Mouse (Mus musculus) megakaryocyte, embryonic 14.5 days (primary cell): ENCODE results near the gene Ypel5. TPM values are rescaled to one million over a fixed set of nuclear protein-coding genes. Genes with fewer than 3 reads are reported as not detected.
A peak's percentile ranks its signal among the peaks of the same experiment; 100 is the strongest.

Source experiments
- H3K27me3 ChIP-seq: replicated peaks from 2 replicates; pipeline ENCODE3; 2012; ENCODE audit warnings: inconsistent platforms
- H3K36me3 ChIP-seq: replicated peaks from 2 replicates; pipeline ENCODE3; 2012; ENCODE audit warnings: low read length, inconsistent platforms, mixed read lengths
- H3K4me1 ChIP-seq: 2 replicates; pipeline ENCODE4 v1.6.1; 2012; ENCODE audit warnings: inconsistent platforms
- H3K4me3 ChIP-seq: replicated peaks from 2 replicates; pipeline ENCODE3; 2012; ENCODE audit warnings: moderate library complexity, mild to moderate bottlenecking, inconsistent platforms
- H3K9me3 ChIP-seq: 2 replicates; pipeline ENCODE4 v1.6.1; 2012; ENCODE audit warnings: inconsistent platforms
- FLI1 ChIP-seq: IDR thresholded peaks from 2 replicates; pipeline ENCODE4 v1.6.1; 2012; ENCODE audit warnings: low read length, inconsistent platforms, mixed read lengths
- GATA1 ChIP-seq: IDR thresholded peaks from 3 replicates; pipeline ENCODE4 v1.6.1; 2012; ENCODE audit warnings: mixed read lengths, low read length, inconsistent platforms, borderline replicate concordance
- polyA plus RNA-seq: library from polyadenylated mRNA; stranded (reverse); fragments of >175 nt; gene quantifications from 2 replicates; pipeline ENCODE4 v1.2.3, GENCODE M21; 2012; ENCODE audit warnings: low replicate concordance; ENCODE audit not compliant: insufficient read depth

Gene Ypel5
- polyA plus RNA-seq, 1 experiment = 12.3 TPM

GRCm38 (mm10) chr17:72813419-72814315, 22.6 kb upstream of the Ypel5 start:
- Histone ChIP-seq H3K9me3 (peaks cover 3% of the 10 kb centered on the region; the same call in 1 of the 2 replicates), H3K36me3 (no peaks in the 10 kb centered on the region), H3K4me3 (peak overlapping the region; percentile 76), H3K4me1 (peaks cover 10% of the 10 kb centered on the region), H3K27me3 (peaks cover 9% of the 10 kb centered on the region)
- no peak for TF ChIP-seq FLI1
- TF ChIP-seq GATA1 = no peak

DNA sequence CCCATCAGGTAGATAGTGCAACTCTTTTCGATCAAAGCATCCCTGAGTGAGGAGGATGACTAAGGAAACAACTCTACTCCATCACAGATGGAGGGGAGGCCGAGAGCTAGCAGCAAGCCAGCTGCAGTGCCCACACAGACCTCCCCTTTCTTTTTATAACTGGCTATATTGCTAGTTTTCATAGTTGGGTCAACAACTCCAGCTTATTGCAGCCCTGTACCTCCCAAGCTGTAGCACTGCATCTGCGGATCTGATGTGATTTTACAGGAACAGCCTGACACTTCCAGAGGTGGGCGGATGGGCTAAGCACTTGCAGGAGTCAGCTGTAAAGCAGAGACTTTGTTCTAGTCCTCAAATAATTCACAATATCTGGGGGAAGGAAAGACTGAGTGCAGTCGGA, 18.7 kb upstream of the Ypel5 start:
- no peaks in the 10 kb centered on the region for H3K36me3 ChIP-seq
- H3K4me3 ChIP-seq = no peak overlapping the region
- peaks cover 4% of the 10 kb centered on the region for H3K27me3 ChIP-seq
- TF ChIP-seq FLI1 = no peak
- no peak for TF ChIP-seq GATA1
- no peaks in the 10 kb centered on the region for H3K9me3 ChIP-seq
- H3K4me1 ChIP-seq = peaks cover 10% of the 10 kb centered on the region

- no peak for TF ChIP-seq FLI1
- TF ChIP-seq GATA1 = no peak
- H3K4me3 ChIP-seq = no peak overlapping the region
These were observed 16.5 kb upstream of the Ypel5 start for GRCm38 (mm10) chr17:72819714-72820113.

GRCm38 (mm10) chr17:72820425-72820824, 15.8 kb upstream of the Ypel5 start:
- no peaks in the 10 kb centered on the region for H3K4me1 ChIP-seq
- H3K27me3 ChIP-seq = no peaks in the 10 kb centered on the region
- H3K4me3 ChIP-seq = no peak overlapping the region
- TF ChIP-seq FLI1 = no peak
- TF ChIP-seq GATA1 = no peak
- H3K9me3 ChIP-seq = no peaks in the 10 kb centered on the region
- H3K36me3 ChIP-seq = no peaks in the 10 kb centered on the region

More at GRCm38 (mm10) chr17:72819714-72820113, 16.5 kb upstream of the Ypel5 start:
- H3K27me3 ChIP-seq = peaks cover 4% of the 10 kb centered on the region
- no peaks in the 10 kb centered on the region for H3K9me3 ChIP-seq
- H3K36me3 ChIP-seq = no peaks in the 10 kb centered on the region
- H3K4me1 ChIP-seq = no peaks in the 10 kb centered on the region

GRCm38 (mm10) chr17:72821923-72822322, 14.3 kb upstream of the Ypel5 start:
- Histone ChIP-seq H3K27me3 (no peaks in the 10 kb centered on the region), H3K36me3 (no peaks in the 10 kb centered on the region), H3K4me3 (no peak overlapping the region), H3K4me1 (peaks cover 3% of the 10 kb centered on the region; the same call in 1 of the 2 replicates), H3K9me3 (no peaks in the 10 kb centered on the region)
- no peak for TF ChIP-seq FLI1
- TF ChIP-seq GATA1 = no peak

- no peak overlapping the region for H3K4me3 ChIP-seq
- H3K27me3 ChIP-seq = peaks cover 4% of the 10 kb centered on the region
- no peaks in the 10 kb centered on the region for H3K9me3 ChIP-seq
- TF ChIP-seq FLI1 (no peak), GATA1 (no peak)
- no peaks in the 10 kb centered on the region for H3K36me3 ChIP-seq
- H3K4me1 ChIP-seq = peaks cover 8% of the 10 kb centered on the region
These were observed 9.2 kb upstream of the Ypel5 start for GRCm38 (mm10) chr17:72826916-72827534.

DNA sequence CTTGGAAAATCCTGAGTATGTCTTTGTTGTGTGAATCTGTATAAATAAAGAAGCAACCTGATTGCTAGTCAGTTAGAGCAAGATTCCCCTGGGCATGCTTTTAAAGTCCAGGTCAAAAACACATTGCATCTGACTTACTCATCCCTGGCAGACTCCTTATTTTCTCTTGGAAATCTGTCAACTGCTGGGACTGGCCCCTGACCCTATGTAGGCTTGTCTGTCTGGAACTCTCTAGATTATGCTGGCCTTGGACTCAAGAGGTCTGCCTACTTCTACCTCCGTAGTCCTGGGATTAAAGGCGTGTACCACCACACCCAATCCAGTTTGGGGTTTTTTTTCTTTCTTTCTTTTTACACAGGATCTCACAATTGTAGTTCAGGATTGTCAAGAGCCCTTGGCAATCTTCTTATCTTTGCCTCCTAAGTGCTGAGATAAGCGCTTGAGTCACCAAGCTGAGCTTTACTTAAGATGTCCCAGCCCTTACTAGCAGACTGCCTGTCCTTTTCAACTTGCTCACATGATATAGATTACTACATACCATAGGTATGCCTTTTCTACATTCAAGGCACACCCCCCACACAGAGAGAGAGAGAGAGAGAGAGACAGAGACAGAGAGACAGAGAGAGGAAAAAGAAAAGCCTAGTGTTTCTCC, 8.1 kb upstream of the Ypel5 start:
- Histone ChIP-seq H3K9me3 (no peaks in the 10 kb centered on the region), H3K4me1 (peaks cover 8% of the 10 kb centered on the region), H3K4me3 (no peak overlapping the region), H3K36me3 (no peaks in the 10 kb centered on the region), H3K27me3 (peaks cover 6% of the 10 kb centered on the region)
- TF ChIP-seq FLI1 (no peak), GATA1 (no peak)

GRCm38 (mm10) chr17:72828687-72829086, 7.6 kb upstream of the Ypel5 start:
- no peak overlapping the region for H3K4me3 ChIP-seq
- TF ChIP-seq GATA1 = no peak
- TF ChIP-seq FLI1 = no peak

DNA sequence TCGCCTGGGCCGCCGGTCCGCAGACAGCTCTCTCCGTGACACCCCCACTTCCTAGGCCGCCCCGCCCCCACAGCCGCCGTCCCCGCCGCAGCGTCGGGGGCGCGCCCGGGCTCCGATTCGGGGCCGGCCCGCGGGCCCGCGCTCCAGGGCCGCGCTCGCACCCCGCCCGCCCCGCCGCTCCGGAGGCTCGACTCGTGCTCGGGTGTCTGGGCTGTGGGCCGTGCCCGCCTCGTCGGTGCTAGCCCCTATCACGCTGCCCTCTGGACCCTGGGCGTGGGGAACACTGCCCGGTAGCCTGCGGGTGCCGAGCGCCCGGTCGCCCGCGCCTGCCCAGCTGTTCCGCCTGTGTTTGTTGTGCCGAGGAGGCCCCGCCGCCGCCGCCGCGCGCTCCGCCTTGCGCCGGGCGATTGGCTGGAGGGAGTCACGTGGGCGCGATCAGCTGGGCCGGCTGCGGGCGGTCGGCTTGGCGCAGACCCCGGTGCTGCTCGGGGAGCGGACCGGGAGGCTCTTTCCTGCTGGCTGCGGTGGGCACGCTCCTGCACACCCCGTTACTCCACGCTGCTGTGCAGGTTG, 973 bp downstream of the Ypel5 start:
- H3K4me3 ChIP-seq = peak overlapping the region; percentile 98
- no peaks in the 10 kb centered on the region for H3K9me3 ChIP-seq
- peaks cover 30% of the 10 kb centered on the region for H3K4me1 ChIP-seq
- TF ChIP-seq GATA1 (no peak), FLI1 (no peak)
- H3K36me3 ChIP-seq = peaks cover 22% of the 10 kb centered on the region
- H3K27me3 ChIP-seq = peaks cover 2% of the 10 kb centered on the region

More at GRCm38 (mm10) chr17:72828687-72829086, 7.6 kb upstream of the Ypel5 start:
- Histone ChIP-seq H3K9me3 (no peaks in the 10 kb centered on the region), H3K4me1 (peaks cover 8% of the 10 kb centered on the region), H3K27me3 (peaks cover 6% of the 10 kb centered on the region), H3K36me3 (no peaks in the 10 kb centered on the region)
